Mouse (Mus musculus): Measurements from ENCODE around the gene Insr.

DNA sequence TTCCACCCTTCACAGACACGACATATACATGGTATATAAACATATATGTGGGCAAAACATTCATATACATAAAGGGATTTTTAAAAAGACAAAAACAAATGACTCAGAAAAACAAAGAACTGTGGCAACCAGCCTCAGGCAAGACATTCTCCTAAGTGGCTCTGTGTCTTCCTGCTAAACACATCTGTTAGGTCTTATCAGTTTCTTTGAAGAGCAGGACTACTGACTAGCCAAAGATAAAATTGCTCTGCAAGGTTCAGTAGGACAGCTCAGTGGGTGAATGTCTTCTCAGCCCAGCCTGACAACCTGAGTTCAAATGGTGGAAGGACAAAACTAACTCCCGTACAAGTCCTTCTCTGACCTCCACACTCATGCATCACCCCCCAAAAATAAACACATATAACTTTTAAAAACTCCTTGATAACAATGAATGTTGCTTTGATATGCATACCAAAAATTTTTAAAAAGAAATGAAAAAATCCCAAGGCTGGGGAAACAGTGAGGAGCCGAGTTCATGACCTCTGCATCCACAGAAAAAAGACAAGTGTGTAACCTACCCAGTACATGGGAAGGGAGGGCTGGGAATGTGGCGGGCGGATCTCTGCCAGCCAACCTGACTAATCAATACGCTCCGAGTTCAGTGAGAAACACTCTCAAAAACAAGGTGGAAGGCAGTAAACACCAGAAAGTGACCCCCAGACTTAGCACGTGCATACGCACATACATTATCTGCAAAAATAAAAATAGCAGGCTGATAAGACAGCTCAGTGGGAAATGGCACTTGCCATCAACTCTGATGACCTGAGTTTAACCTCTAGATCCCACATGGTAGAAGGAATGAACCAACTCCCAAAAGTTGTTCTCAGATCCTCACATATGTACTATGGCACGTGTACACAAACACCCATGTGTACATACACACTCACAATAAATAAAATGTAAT is 49.0 kb downstream of the Insr start:
- no peak for TF ChIP-seq CTCF (IDR thresholded peaks at IDR 0.05; ENCODE audit: borderline replicate concordance, extremely low read depth, insufficient read depth, insufficient read length)
- no peak for TF ChIP-seq POLR2A (IDR thresholded peaks at IDR 0.05; ENCODE audit: borderline replicate concordance, extremely low read depth, insufficient read depth, insufficient read length, poor library complexity, severe bottlenecking)

Measured in brain, embryonic 14.5 days (tissue).